Mouse (Mus musculus): ENCODE measurements at regions not wholly inside any gene's neighbourhood (a gene's known extent, or its start where the extent isn't known, plus 50 kb on each side); places are given as distances from the start of the nearest gene placed in this dataset.

DNA sequence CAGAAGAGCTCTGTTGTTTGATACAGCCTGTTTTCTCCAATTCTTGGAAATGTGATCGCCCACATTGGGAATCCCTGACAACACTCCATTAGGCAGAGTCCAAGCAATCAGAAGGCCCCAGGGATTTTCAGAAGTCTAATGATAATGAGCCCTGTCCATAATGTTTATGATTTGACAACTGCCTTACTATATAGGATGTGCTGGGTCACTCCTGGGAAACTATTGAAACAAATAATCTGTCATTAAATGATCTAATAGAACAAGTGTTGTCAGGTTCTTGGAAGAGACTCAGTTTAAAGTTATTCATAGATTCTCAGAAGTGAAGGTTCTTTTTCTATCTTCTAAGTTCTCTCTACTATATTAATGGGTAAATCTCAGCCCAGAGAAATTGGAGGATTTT, 395.9 kb downstream of the Tns1 start:
- no peaks in the 10 kb centered on the region for H3K4me1 ChIP-seq (ENCODE audit: control insufficient read depth in 1 of 2, insufficient read depth in 2 of 2)
- dilution Hi-C loops (cut with MboI; ENCODE audit: extremely low pct_ligation_motif_present, extremely low pct_unique_long_range_greater_than_20kb, low sequenced_read_pairs) (no loop called here), in situ Hi-C loops (cut with MboI; ENCODE audit: low pct_ligation_motif_present, low pct_unique_long_range_greater_than_20kb, low sequenced_read_pairs) (no loop called here)
- no peak overlapping the region for H3K27ac ChIP-seq (ENCODE audit: insufficient read depth, low read depth)
- H3K9me3 ChIP-seq (replicated peaks; ENCODE audit: low read length), result peaks cover 2% of the 10 kb centered on the region
- peaks cover 38% of the 10 kb centered on the region for H3K27me3 ChIP-seq (replicated peaks)
- H3K79me2 ChIP-seq (replicated peaks; ENCODE audit: control insufficient read depth, extremely low read depth, insufficient read depth, poor library complexity, severe bottlenecking), result no peaks in the 10 kb centered on the region
- no peak overlapping the region for H3K4me3 ChIP-seq (replicated peaks in 1 of 3; ENCODE audit: low read depth in 2 of 3, low read length in 2 of 3, poor library complexity in 1 of 3)
- no peak for DNase-seq (ENCODE audit: extremely low read depth)
- H3K9ac ChIP-seq (ENCODE audit: insufficient read depth, low read depth), result no peak overlapping the region
- no peaks in the 10 kb centered on the region for H3K36me3 ChIP-seq (replicated peaks in 1 of 2; ENCODE audit: control insufficient read depth in 1 of 2, insufficient read depth in 1 of 2, low read length in 1 of 2)
- no peak for TF ChIP-seq HCFC1 (IDR thresholded peaks at IDR 0.05; ENCODE audit: low read depth, low read length)
- no peak for TF ChIP-seq MEF2A (IDR thresholded peaks at IDR 0.05; ENCODE audit: borderline replicate concordance, low read depth, low read length)
- no peak for TF ChIP-seq EP300 (IDR thresholded peaks at IDR 0.05; ENCODE audit: low read length)
- TF ChIP-seq SIN3A (IDR thresholded peaks at IDR 0.05; ENCODE audit: low read length), result no peak
- no peak for TF ChIP-seq MAZ (IDR thresholded peaks at IDR 0.05; ENCODE audit: low read depth, low read length)
- TF ChIP-seq RAD21 (IDR thresholded peaks at IDR 0.05; ENCODE audit: low read depth, low read length), result no peak
- no peak for TF ChIP-seq JUND (conservative IDR thresholded peaks at IDR 0.05; ENCODE audit: low read depth, low read length)
- no peak for TF ChIP-seq CTCF (conservative IDR thresholded peaks at IDR 0.05 in 1 of 2, IDR thresholded peaks at IDR 0.05 in 1 of 2; ENCODE audit: low read depth in 2 of 2, low read length in 2 of 2)
- TF ChIP-seq JUN (IDR thresholded peaks at IDR 0.05; ENCODE audit: insufficient read depth, low read depth, low read length), result no peak
- H3K4me2 ChIP-seq (ENCODE audit: insufficient read depth, low read depth, poor library complexity, severe bottlenecking), result no peak overlapping the region

DNA sequence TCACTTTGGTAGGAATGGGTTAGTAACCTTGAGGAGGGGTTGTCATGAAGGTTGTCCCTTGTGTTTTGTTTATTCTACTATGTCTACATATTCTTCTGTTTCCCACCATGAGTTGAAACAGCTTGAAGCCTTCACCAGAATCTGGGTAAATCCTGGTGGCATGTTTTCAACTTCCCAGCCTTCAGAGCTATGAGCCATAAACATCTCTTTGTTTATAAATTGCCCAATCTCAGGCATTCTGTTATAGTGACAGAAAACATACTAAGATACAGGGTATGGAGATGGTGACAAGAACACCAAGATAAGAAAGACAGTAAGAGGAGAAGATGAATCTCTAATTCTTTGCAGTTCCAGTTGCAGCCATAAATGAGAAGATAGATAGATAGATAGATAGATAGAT, 396.5 kb downstream of the Tns1 start:
- in situ Hi-C loops (cut with MboI; ENCODE audit: low pct_ligation_motif_present, low pct_unique_long_range_greater_than_20kb, low sequenced_read_pairs) (no loop called here), dilution Hi-C loops (cut with MboI; ENCODE audit: extremely low pct_ligation_motif_present, extremely low pct_unique_long_range_greater_than_20kb, low sequenced_read_pairs) (no loop called here)
- no peaks in the 10 kb centered on the region for H3K36me3 ChIP-seq (replicated peaks in 1 of 2; ENCODE audit: control insufficient read depth in 1 of 2, insufficient read depth in 1 of 2, low read length in 1 of 2)
- no peaks in the 10 kb centered on the region for H3K79me2 ChIP-seq (replicated peaks; ENCODE audit: control insufficient read depth, extremely low read depth, insufficient read depth, poor library complexity, severe bottlenecking)
- H3K4me1 ChIP-seq (ENCODE audit: control insufficient read depth in 1 of 2, insufficient read depth in 2 of 2), result no peaks in the 10 kb centered on the region
- H3K27ac ChIP-seq (ENCODE audit: insufficient read depth, low read depth), result no peak overlapping the region
- peaks cover 42% of the 10 kb centered on the region for H3K27me3 ChIP-seq (replicated peaks)
- H3K4me3 ChIP-seq (replicated peaks in 1 of 3; ENCODE audit: low read depth in 2 of 3, low read length in 2 of 3, poor library complexity in 1 of 3), result no peak overlapping the region
- no peak overlapping the region for H3K4me2 ChIP-seq (ENCODE audit: insufficient read depth, low read depth, poor library complexity, severe bottlenecking)
- no peak overlapping the region for H3K9ac ChIP-seq (ENCODE audit: insufficient read depth, low read depth)
- no peak for TF ChIP-seq RCOR1 (conservative IDR thresholded peaks at IDR 0.05; ENCODE audit: low read depth, low read length)
- no peak for TF ChIP-seq MYC (IDR thresholded peaks at IDR 0.05; ENCODE audit: low read depth, low read length)
- TF ChIP-seq ZKSCAN1 (IDR thresholded peaks at IDR 0.05; ENCODE audit: borderline replicate concordance, low read depth, low read length), result no peak
- no peak for TF ChIP-seq JUND (conservative IDR thresholded peaks at IDR 0.05; ENCODE audit: low read depth, low read length)
- TF ChIP-seq ELF1 (IDR thresholded peaks at IDR 0.05; ENCODE audit: low read depth, low read length), result no peak
- no peak for TF ChIP-seq GABPA (IDR thresholded peaks at IDR 0.05; ENCODE audit: insufficient replicate concordance, low read depth, low read length)
- TF ChIP-seq MAX (IDR thresholded peaks at IDR 0.05; ENCODE audit: low read length), result no peak
- no peak for TF ChIP-seq USF1 (IDR thresholded peaks at IDR 0.05; ENCODE audit: low read depth, low read length)
- no peak for TF ChIP-seq USF2 (conservative IDR thresholded peaks at IDR 0.05; ENCODE audit: low read depth, low read length)
- no peak for DNase-seq (ENCODE audit: extremely low read depth)
- peaks cover 2% of the 10 kb centered on the region for H3K9me3 ChIP-seq (replicated peaks; ENCODE audit: low read length)
